Mouse (Mus musculus) left cerebral cortex, adult 2 months (tissue): ENCODE results near the gene Vamp4. TPM values are rescaled to one million over a fixed set of nuclear protein-coding genes. Genes with fewer than 3 reads are reported as not detected.
A peak's percentile ranks its signal among the peaks of the same experiment; 100 is the strongest.

Experiments used
- DNase-seq, 2 experiments: peaks; one replicate each; pipeline ENCODE4 v3.0.0; 2021 to 2022; ENCODE audit warnings: low spot score in 2 of 2, mixed read lengths in 1 of 2; ENCODE audit errors: extremely low spot score in 1 of 2
- H3K27ac ChIP-seq: fragments of 200-600 bp; 2 replicates; pipeline ENCODE4 v1.8.1; 2022
- H3K4me3 ChIP-seq: fragments of 200-600 bp; 2 replicates; pipeline ENCODE4 v1.8.1; 2022
- CTCF ChIP-seq: fragments of 200-600 bp; IDR thresholded peaks from 2 replicates; pipeline ENCODE4 v1.8.1; 2022; ENCODE audit warnings: antibody characterized with exemption, mild to moderate bottlenecking, moderate library complexity
- intact Hi-C: fragments of 180-260 bp; cut with DNase I; formaldehyde crosslinking; loops from one replicate; pipeline ENCODE4 v1.15.1; 2025
- total RNA-seq, 2 experiments: library from RNA; stranded (reverse); gene quantifications; 2 replicates each; pipeline ENCODE4 v1.2.3; 2021

Vamp4 gene
- total RNA-seq, 2 experiments from 2014 or later = 107 to 108 TPM

- intact Hi-C loops = no loop called here
- no peak for DNase-seq
- Histone ChIP-seq H3K4me3 (no peak overlapping the region), H3K27ac (no peak overlapping the region)
- no peak for TF ChIP-seq CTCF
Observed at GRCm38 (mm10) chr1:162636516-162636915, 66.2 kb downstream of the Vamp4 start.

DNA sequence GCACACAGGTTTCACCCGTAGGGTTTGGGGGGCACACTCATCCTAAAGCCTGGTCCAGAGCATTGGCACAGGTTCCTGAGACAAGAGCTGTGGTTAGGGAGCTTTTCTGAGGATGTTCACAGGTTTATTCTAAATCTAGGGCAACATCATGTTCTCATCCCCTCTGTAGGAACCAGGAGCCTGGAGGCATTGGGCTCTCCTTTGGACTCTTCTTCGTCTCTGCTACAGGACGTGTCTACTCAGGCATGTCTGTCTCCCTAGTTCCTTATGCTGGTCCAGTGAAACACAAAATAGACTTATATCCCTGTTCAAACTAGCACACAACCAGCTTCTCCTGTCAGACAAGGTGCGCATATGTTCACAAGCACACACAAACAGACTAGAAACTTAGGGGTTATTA is 68.2 kb downstream of the Vamp4 start:
- intact Hi-C loops = no loop called here
- H3K27ac ChIP-seq = no peak overlapping the region
- H3K4me3 ChIP-seq = no peak overlapping the region
- TF ChIP-seq CTCF = no peak
- no peak for DNase-seq

- intact Hi-C loops = no loop called here
Observed at GRCm38 (mm10) chr1:162639051-162639750, 68.9 kb downstream of the Vamp4 start, which contains the start of gene Myoc. Gene Myoc (plus strand): TSS chr1:162639155.

GRCm38 (mm10) chr1:162639861-162640260 is 69.5 kb downstream of the Vamp4 start:
- no peak for DNase-seq
- Histone ChIP-seq H3K27ac (no peak overlapping the region), H3K4me3 (no peak overlapping the region)
- intact Hi-C loops = no loop called here
- TF ChIP-seq CTCF = no peak

More at GRCm38 (mm10) chr1:162639051-162639750, 68.9 kb downstream of the Vamp4 start, which contains the start of gene Myoc:
- no peak for TF ChIP-seq CTCF
- no peak within 1 kb of the TSS for H3K4me3 ChIP-seq
- no peak within 1 kb of the TSS for H3K27ac ChIP-seq
- DNase-seq = no peak

DNA sequence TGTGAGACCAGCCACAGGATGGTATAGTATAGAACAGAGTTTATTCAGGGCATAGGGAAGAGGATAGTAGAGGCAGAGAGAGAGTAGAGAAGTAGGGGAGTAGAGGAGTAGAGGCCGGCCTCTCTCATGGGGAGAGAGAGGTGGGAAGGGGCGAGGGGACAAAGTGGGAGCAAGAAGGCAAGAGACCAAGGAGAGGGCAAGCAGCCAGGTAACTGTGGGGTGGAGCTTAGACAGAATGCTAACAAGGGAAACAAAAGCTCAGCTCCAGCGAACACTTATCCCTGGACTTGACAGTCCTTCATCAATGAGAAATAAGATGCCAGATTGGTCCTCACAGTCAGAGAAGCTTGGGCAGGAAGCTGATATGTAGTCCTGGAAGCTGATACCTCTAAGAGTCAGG is 72.3 kb downstream of the Vamp4 start:
- intact Hi-C loops = no loop called here
- DNase-seq = no peak
- TF ChIP-seq CTCF = no peak
- Histone ChIP-seq H3K4me3 (no peak overlapping the region), H3K27ac (no peak overlapping the region)

DNA sequence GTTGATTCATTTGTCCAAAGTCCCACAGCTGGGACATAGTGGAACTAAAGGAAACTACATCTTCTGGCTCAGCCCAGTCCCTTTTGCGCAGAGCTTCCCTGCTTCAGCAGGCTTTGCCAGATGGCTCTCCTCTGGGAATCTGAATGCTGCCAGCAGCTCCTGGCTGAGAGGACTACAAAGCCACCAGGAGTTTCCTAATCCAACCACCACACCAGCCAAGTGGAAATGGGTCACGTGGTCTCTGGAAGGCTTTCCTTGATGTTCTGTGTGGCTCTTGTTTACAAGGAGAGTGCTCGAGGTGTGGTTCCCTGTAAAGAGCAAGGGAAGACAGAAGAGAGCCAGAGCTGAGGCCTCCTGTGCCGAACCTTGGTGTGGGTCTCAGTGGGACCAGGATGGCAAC is 73.4 kb downstream of the Vamp4 start:
- peak; percentile 28 to 37 for DNase-seq
- intact Hi-C loops = no loop called here
- no peak overlapping the region for H3K27ac ChIP-seq

GRCm38 (mm10) chr1:162646083-162646686 is 75.9 kb downstream of the Vamp4 start:
- DNase-seq = no peak
- Histone ChIP-seq H3K27ac (no peak overlapping the region), H3K4me3 (no peak overlapping the region)
- intact Hi-C loops = no loop called here
- TF ChIP-seq CTCF = peak; percentile 25

More for the DNA sequence above, 73.4 kb downstream of the Vamp4 start:
- H3K4me3 ChIP-seq = no peak overlapping the region
- no peak; the same call in 1 of the 2 replicates for TF ChIP-seq CTCF

- no peak for DNase-seq
- no peak for TF ChIP-seq CTCF
- Histone ChIP-seq H3K27ac (no peak overlapping the region), H3K4me3 (no peak overlapping the region)
- intact Hi-C loops = no loop called here
Observed at GRCm38 (mm10) chr1:162648416-162648815, 78.1 kb downstream of the Vamp4 start.

Other genes with a start within 250 kb of the Vamp4 start
- gene Dnm3, start 92.5 kb upstream of the Vamp4 start, total RNA-seq = 100 to 1,000 TPM; 102 to 103 TPM
- 10 to 100 TPM; 10.3 to 12.6 TPM for gene Mettl13, start 22.0 kb upstream of the Vamp4 start, total RNA-seq
- 1 to 10 TPM; 6.2 to 6.7 TPM for gene Myoc, start 68.6 kb downstream of the Vamp4 start, total RNA-seq
- not detected for gene Myocos, start 87.7 kb downstream of the Vamp4 start, total RNA-seq
- gene Prrc2c, start 170.0 kb downstream of the Vamp4 start, total RNA-seq = 100 to 1,000 TPM; 218 to 220 TPM
- gene Fmo4, start 243.5 kb downstream of the Vamp4 start, total RNA-seq = not detected